11 mouse cellular contexts compared by ENCODE assay signal in the genomic region with DNA sequence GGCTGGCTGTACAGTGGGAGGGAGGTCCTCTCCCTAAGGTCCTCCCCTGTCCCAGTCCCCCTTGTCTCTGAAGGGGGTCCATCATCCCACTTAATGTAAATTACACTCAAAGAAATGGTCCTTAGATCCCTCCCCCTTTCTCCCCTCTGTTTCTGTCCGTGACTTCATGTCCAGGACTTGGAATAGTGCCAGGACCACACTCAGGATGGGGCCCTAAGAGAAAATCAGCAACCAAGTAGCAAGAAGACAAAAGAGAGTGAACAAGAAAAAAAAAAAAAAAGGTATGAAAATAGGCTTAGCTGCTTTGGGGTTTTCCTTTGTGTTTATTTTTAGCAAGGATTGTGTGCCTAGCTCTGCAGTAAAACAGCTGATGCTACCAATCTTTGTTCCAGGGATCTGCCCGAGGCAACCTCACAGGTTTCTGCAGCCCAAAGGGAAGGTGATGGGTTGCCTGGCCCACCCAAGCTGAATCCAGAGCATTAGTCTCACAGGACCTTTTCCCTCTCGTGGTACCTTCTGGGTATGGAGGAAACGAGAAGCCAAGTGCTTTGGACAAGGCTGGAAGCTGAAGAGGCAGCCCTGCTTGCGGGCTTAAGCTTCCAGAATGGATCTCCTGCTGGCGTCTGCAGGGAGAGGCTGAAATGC. TPM values are rescaled to one million over a fixed set of nuclear protein-coding genes. Genes with fewer than 3 reads are reported as not detected.
DNase-seq lines count a peak whose midpoint lies in the region; ATAC-seq and TF ChIP-seq lines count a peak whose summit lies in the region.
"Had no signal": no experiment of that assay in that cellular context is flagged by ENCODE, and none has a peak within 500 bp of the region (broad histone marks: within the 10 kb centered on the region; RNA-seq: fewer than 3 reads in every experiment).

No protein-coding gene starts in this region.

- DNase-seq in heart, postnatal 4 days, result no peak
- DNase-seq in lung, embryonic 14.5 days, result peak; percentile 70
- no peak for DNase-seq in lung, postnatal 36 days
- DNase-seq in layer of hippocampus, adult 9-10 months (ENCODE audit: low spot score), result no peak
- DNase-seq: gastrocnemius, postnatal 10 days; kidney, adult 9 months; right cerebral cortex, adult 18-20 months had no signal

- WGBS in heart, embryonic 11.5 days (ENCODE audit: insufficient replicate concordance), result 58% methylated on average over 6 of the region's 6 CpGs
- 33% methylated on average over 6 of the region's 6 CpGs for WGBS in lung, embryonic 14.5 days
- WGBS in embryonic facial prominence, embryonic 12.5 days, result 59% methylated on average over 6 of the region's 6 CpGs

- H3K27me3 ChIP-seq in heart, embryonic 11.5 days (ENCODE audit: control insufficient read depth, insufficient read depth, low read length), result no peaks in the 10 kb centered on the region
- H3K27me3 ChIP-seq in lung, embryonic 14.5 days (ENCODE audit: insufficient read depth, low read length), result no peaks in the 10 kb centered on the region
- no peaks in the 10 kb centered on the region for H3K27me3 ChIP-seq in embryonic facial prominence, embryonic 12.5 days
- H3K27me3 ChIP-seq in myocyte (ENCODE audit: control insufficient read depth, insufficient read depth, insufficient read length), result no peaks in the 10 kb centered on the region

- peaks cover 4% of the 10 kb centered on the region; the same call in 1 of the 2 replicates for H3K9me3 ChIP-seq in heart, embryonic 11.5 days (replicated peaks; ENCODE audit: control insufficient read depth, low read length)
- H3K9me3 ChIP-seq in lung, embryonic 14.5 days (ENCODE audit: low read depth, low read length), result no peaks in the 10 kb centered on the region
- H3K9me3 ChIP-seq in embryonic facial prominence, embryonic 12.5 days, result peaks cover 3% of the 10 kb centered on the region; the same call in 1 of the 2 replicates

- no peaks in the 10 kb centered on the region for H3K79me2 ChIP-seq in myocyte (ENCODE audit: control insufficient read depth, insufficient read depth)

- H3K4me1 ChIP-seq in heart, embryonic 11.5 days (ENCODE audit: control insufficient read depth, insufficient read depth, low read length), result peaks cover 22% of the 10 kb centered on the region
- H3K4me1 ChIP-seq in lung, embryonic 14.5 days (ENCODE audit: insufficient read depth), result peaks cover 8% of the 10 kb centered on the region
- H3K4me1 ChIP-seq in embryonic facial prominence, embryonic 12.5 days, result peaks cover 19% of the 10 kb centered on the region; the same call in 1 of the 2 replicates

- peak overlapping the region; percentile 43; the same call in 1 of the 2 replicates for H3K9ac ChIP-seq in heart, embryonic 11.5 days (ENCODE audit: low read depth, low read length)
- no peak overlapping the region; the same call in 1 of the 2 replicates for H3K9ac ChIP-seq in lung, embryonic 14.5 days
- H3K9ac ChIP-seq in embryonic facial prominence, embryonic 12.5 days, result no peak overlapping the region

- no peaks in the 10 kb centered on the region for H3K36me3 ChIP-seq in heart, embryonic 11.5 days (ENCODE audit: control insufficient read depth, insufficient read depth, low read length)
- no peaks in the 10 kb centered on the region for H3K36me3 ChIP-seq in lung, embryonic 14.5 days (ENCODE audit: insufficient read depth)
- H3K36me3 ChIP-seq in embryonic facial prominence, embryonic 12.5 days, result no peaks in the 10 kb centered on the region
- H3K36me3 ChIP-seq in myocyte (ENCODE audit: control insufficient read depth, insufficient read depth), result no peaks in the 10 kb centered on the region

- H3K4me2 ChIP-seq in heart, embryonic 11.5 days, result peak overlapping the region; percentile 12; the same call in 1 of the 2 replicates
- H3K4me2 ChIP-seq in lung, embryonic 14.5 days, result 0 out of 2 replicates have a peak overlapping the region, but pooled peaks have one; percentile 15
- no peak overlapping the region for H3K4me2 ChIP-seq in embryonic facial prominence, embryonic 12.5 days (replicated peaks)
- peak overlapping the region; percentile 93 for H3K4me2 ChIP-seq in myocyte (ENCODE audit: low read depth)

- H3K4me3 ChIP-seq in heart, embryonic 11.5 days (ENCODE audit: low read depth, low read length), result no peak overlapping the region
- no peak overlapping the region for H3K4me3 ChIP-seq in lung, embryonic 14.5 days (ENCODE audit: low read depth, low read length)
- H3K4me3 ChIP-seq in embryonic facial prominence, embryonic 12.5 days, result no peak overlapping the region
- no peak overlapping the region for H3K4me3 ChIP-seq in myocyte

- no peak for TF ChIP-seq POLR2A in myocyte (IDR thresholded peaks at IDR 0.05; ENCODE audit: insufficient read length, low read depth)

- H3K27ac ChIP-seq in heart, embryonic 11.5 days (ENCODE audit: low read depth, low read length), result no peak overlapping the region
- H3K27ac ChIP-seq in lung, embryonic 14.5 days (ENCODE audit: low read depth), result peak overlapping the region; percentile 64; the same call in 1 of the 2 replicates
- H3K27ac ChIP-seq in embryonic facial prominence, embryonic 12.5 days, result 0 out of 2 replicates have a peak overlapping the region, but pooled peaks have one; percentile 57

- no peak overlapping the region for H3ac ChIP-seq in myocyte (ENCODE audit: control insufficient read depth, insufficient read length)

- no peak for TF ChIP-seq CTCF in lung, embryonic 14.5 days (IDR thresholded peaks at IDR 0.05; ENCODE audit: low read depth)

- no peak for ATAC-seq in heart, embryonic 11.5 days (replicated peaks; ENCODE audit: insufficient number of reproducible peaks, low FRiP score, low TSS enrichment)
- no peak for ATAC-seq in lung, embryonic 14.5 days (ENCODE audit: insufficient read depth)
- no peak for ATAC-seq in embryonic facial prominence, embryonic 12.5 days (ENCODE audit: insufficient number of reproducible peaks, insufficient read depth, low FRiP score, low TSS enrichment)
- no peak for ATAC-seq in inflammation-experienced regulatory T-cells, adult 6 months

TF ChIP-seq in myocyte, 11 proteins besides CTCF, POLR2A, EP300 and RAD21:
- peak in 1 of 3 experiments; percentile 17 for TF ChIP-seq MYOG (IDR thresholded peaks at IDR 0.05; ENCODE audit: control insufficient read depth in 1 of 3, insufficient read depth in 1 of 3, insufficient read length in 2 of 3, low read depth in 2 of 3)
- peak in 1 of 3 experiments; percentile 13 for TF ChIP-seq MYOD1 (IDR thresholded peaks at IDR 0.05; ENCODE audit: control insufficient read depth in 1 of 3, insufficient read length in 2 of 3, low read depth in 2 of 3)
- TF ChIP-seq USF1 (IDR thresholded peaks at IDR 0.05; ENCODE audit: low read depth), result no peak

RNA-seq across cellular contexts. Expression of a gene that starts 37.8 kb away (rescaled TPM):
- polyA plus RNA-seq in heart, embryonic 11.5 days (2014; fragmentation: Nextera tagmentation; extraction: Ambion mirVana), result 1,894 and 1,931 TPM in 2 replicates
- total RNA-seq in heart, postnatal 4 days (2021), result 1,000 to 10,000 TPM in 1 of 2 experiments, 100 to 1,000 TPM in 1; 959 to 1,008 TPM
- 2,358 and 2,465 TPM in 2 replicates for polyA plus RNA-seq in lung, embryonic 14.5 days (2014; fragmentation: Nextera tagmentation; extraction: Ambion mirVana)
- 3,184 and 3,209 TPM in 2 replicates for polyA plus RNA-seq in embryonic facial prominence, embryonic 12.5 days (2016; fragmentation: Nextera tagmentation; extraction: Ambion mirVana)
- polyA plus RNA-seq in myocyte (2012; fragmentation: generic; extraction: Trizol), result 597 TPM
- polyA plus RNA-seq in inflammation-experienced regulatory T-cells, adult 6 months (2017; shearing (Covaris generic)), result 100 to 1,000 TPM; 553 to 843 (median 762) TPM

RNA-seq across cellular contexts. Expression of a gene that starts 50.1 kb away (rescaled TPM):
- 23.0 and 23.7 TPM in 2 replicates for polyA plus RNA-seq in heart, embryonic 11.5 days (2014; fragmentation: Nextera tagmentation; extraction: Ambion mirVana)
- 10 to 100 TPM; 35.8 to 36.5 TPM for total RNA-seq in heart, postnatal 4 days (2021)
- polyA plus RNA-seq in lung, embryonic 14.5 days (2014; fragmentation: Nextera tagmentation; extraction: Ambion mirVana), result 26.3 and 27.0 TPM in 2 replicates
- polyA plus RNA-seq in embryonic facial prominence, embryonic 12.5 days (2016; fragmentation: Nextera tagmentation; extraction: Ambion mirVana), result 27.8 and 29.2 TPM in 2 replicates
- 13.6 TPM for polyA plus RNA-seq in myocyte (2012; fragmentation: generic; extraction: Trizol)
- polyA plus RNA-seq in inflammation-experienced regulatory T-cells, adult 6 months (2017; shearing (Covaris generic)), result 10 to 100 TPM; 10.9 to 14.4 (median 14.0) TPM
